Mouse (Mus musculus) lung, postnatal 0 days (tissue): ENCODE measurements around the gene 4933421I07Rik. TPM values are rescaled to one million over a fixed set of nuclear protein-coding genes. Genes with fewer than 3 reads are reported as not detected.

ENCODE experiments used
- ATAC-seq: fragments of 200-750 bp; cut with Nextera tagmentation; 2 replicates; pipeline ENCODE4 v1.8.0; 2017; ENCODE audit warnings: moderate library complexity
- DNase-seq: peaks from one replicate; pipeline ENCODE4 v3.0.0-alpha.2; 2016; ENCODE audit warnings: low spot score
- H3K27ac ChIP-seq: fragments of 300-500 bp; sonication (generic); 2 replicates; pipeline ENCODE4 v1.5.1; 2014; ENCODE audit warnings: antibody characterized with exemption, mild to moderate bottlenecking, low read length, mixed read lengths
- H3K27me3 ChIP-seq: fragments of 300-500 bp; sonication (generic); replicated peaks from 2 replicates; pipeline ENCODE4 v1.6.1; 2014; ENCODE audit warnings: low read length, mixed read lengths; ENCODE audit not compliant: insufficient read depth
- H3K36me3 ChIP-seq: fragments of 300-500 bp; sonication (generic); 2 replicates; pipeline ENCODE4 v1.6.1; 2014; ENCODE audit warnings: low read length, mixed read lengths; ENCODE audit not compliant: insufficient read depth
- H3K4me1 ChIP-seq: fragments of 300-500 bp; sonication (generic); 2 replicates; pipeline ENCODE4 v1.6.1; 2014; ENCODE audit warnings: antibody characterized with exemption, low read depth, low read length, mixed read lengths; ENCODE audit not compliant: insufficient read depth
- H3K4me2 ChIP-seq: fragments of 300-500 bp; sonication (generic); replicated peaks from 2 replicates; pipeline ENCODE4 v1.6.1; 2014; ENCODE audit warnings: low read depth, mild to moderate bottlenecking, low read length, moderate library complexity, mixed read lengths
- H3K4me3 ChIP-seq: fragments of 300-500 bp; sonication (generic); 2 replicates; pipeline ENCODE4 v1.5.1; 2014; ENCODE audit warnings: low read depth, low read length
- H3K9ac ChIP-seq: fragments of 300-500 bp; sonication (generic); replicated peaks from 2 replicates; pipeline ENCODE4 v1.6.1; 2014; ENCODE audit warnings: low read depth, mild to moderate bottlenecking
- H3K9me3 ChIP-seq: fragments of 300-500 bp; sonication (generic); 2 replicates; pipeline ENCODE4 v1.6.1; 2016; ENCODE audit warnings: low read length, mixed read lengths
- CTCF ChIP-seq: IDR thresholded peaks from 2 replicates; pipeline ENCODE4 v1.5.1; 2016; ENCODE audit warnings: antibody characterized with exemption, mild to moderate bottlenecking
- EP300 ChIP-seq: IDR thresholded peaks from 2 replicates; pipeline ENCODE4 v1.6.1; 2016; ENCODE audit warnings: antibody characterized with exemption, mild to moderate bottlenecking, control low read depth
- WGBS: fragments of 180-500 bp; shearing (Covaris S2); extraction: QIAGEN DNeasy Blood & Tissue Kit; methylation state at CpG from one replicate; pipeline ENCODE4 v1.1.7; 2014; 5-methylcytosine and 5-hydroxymethylcytosine counted together
- polyA plus RNA-seq: library from polyadenylated mRNA; unstranded; fragments of >200 nt; fragmentation: Nextera tagmentation; extraction: Ambion mirVana; gene quantifications from 2 replicates; pipeline ENCODE4 v1.2.1, GENCODE M21; 2015

The 4933421I07Rik gene
- polyA plus RNA-seq, 1 experiment from 2014 or later, result not detected

DNA sequence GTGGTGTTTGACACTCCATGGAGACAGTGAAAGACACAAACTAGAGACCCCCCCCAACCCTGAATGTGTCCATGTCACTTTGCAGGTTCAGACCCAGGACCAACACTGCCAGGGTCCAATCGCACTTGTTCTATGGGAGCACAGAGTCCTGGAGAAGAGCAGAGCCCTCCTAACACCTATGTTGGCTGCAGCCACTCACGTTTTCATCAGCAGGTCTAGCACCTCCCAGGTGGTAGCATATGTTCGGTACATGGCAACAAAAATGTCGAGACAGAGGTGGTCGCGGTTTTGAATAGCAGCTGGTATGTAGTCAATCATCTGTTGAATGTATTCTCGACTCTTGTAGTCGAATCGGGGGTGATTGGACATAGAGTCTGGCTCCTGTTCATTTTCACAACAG, 568 bp downstream of the 4933421I07Rik start:
- Histone ChIP-seq H3K9ac (no peak overlapping the region), H3K9me3 (no peaks in the 10 kb centered on the region), H3K27ac (no peak overlapping the region), H3K36me3 (no peaks in the 10 kb centered on the region), H3K27me3 (no peaks in the 10 kb centered on the region), H3K4me1 (no peaks in the 10 kb centered on the region), H3K4me2 (no peak overlapping the region), H3K4me3 (no peak overlapping the region)
- DNase-seq (no peak), ATAC-seq (no peak)
- WGBS, result 79% methylated on average over 9 of the region's 9 CpGs
- TF ChIP-seq EP300 (no peak), CTCF (no peak)

Other genes starting within 250 kb of the 4933421I07Rik start
- not detected in 2 replicates for gene Vmn2r61, start 188.1 kb downstream of the 4933421I07Rik start, polyA plus RNA-seq
- gene Zfp141, start 57.6 kb upstream of the 4933421I07Rik start, polyA plus RNA-seq, result 2.9 and 3.4 TPM in 2 replicates
- not detected in 2 replicates for gene Gm21028, start 130.5 kb upstream of the 4933421I07Rik start, polyA plus RNA-seq
- 0.74 and 0.87 TPM in 2 replicates for gene Zfp977, start 144.4 kb upstream of the 4933421I07Rik start, polyA plus RNA-seq
- gene Zfp976, start 194.5 kb upstream of the 4933421I07Rik start, polyA plus RNA-seq, result 2.0 and 2.1 TPM in 2 replicates
- gene Zfp975, start 244.6 kb upstream of the 4933421I07Rik start, polyA plus RNA-seq, result 4.7 and 4.9 TPM in 2 replicates